Mouse (Mus musculus) erythroblast, embryonic 14.5 days (primary cell): ENCODE data around the gene Cux1.

Source experiments
- GATA1 ChIP-seq: IDR thresholded peaks from 2 replicates; pipeline ENCODE4 v1.6.1; 2012; ENCODE audit warnings: low read length, inconsistent platforms, mixed read lengths
- TAL1 ChIP-seq: IDR thresholded peaks from 3 replicates; pipeline ENCODE4 v1.6.1; 2012; ENCODE audit warnings: low read length, inconsistent platforms, mixed read lengths

DNA sequence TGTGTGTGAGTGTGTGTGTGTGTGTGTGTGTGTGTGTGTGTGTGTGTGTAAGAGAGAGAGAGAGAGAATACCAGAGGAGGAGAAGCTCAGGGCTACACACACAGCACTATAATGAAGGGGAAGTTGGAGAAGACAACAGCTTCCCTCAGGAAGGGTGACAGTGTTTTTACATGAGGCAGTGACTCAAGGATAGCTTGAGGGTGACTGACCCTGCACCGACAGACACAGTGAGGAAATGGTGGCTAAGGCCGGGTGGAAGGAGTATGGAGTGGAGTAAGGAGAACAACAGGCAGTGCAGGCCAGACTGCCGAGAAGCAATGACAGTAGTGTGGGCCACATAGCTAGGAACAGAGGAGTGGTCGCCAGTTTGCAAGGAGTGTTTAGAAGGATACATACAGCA is 137.6 kb downstream of the Cux1 start:
- no peak for TF ChIP-seq GATA1
- no peak for TF ChIP-seq TAL1
